Mouse (Mus musculus) kidney, embryonic 14.5 days (tissue): ENCODE results near the gene Cbll1. TPM values are rescaled to one million over a fixed set of nuclear protein-coding genes. Genes with fewer than 3 reads are reported as not detected.
"Not testable (repeated sequence)": the region's sequence is repeated elsewhere in the genome, so short reads cannot be mapped to it uniquely, and the experiment has no call there.

Experiments
- ATAC-seq: fragments of 200-750 bp; cut with Nextera tagmentation; 2 replicates; pipeline ENCODE4 v1.8.0; 2017; ENCODE audit warnings: moderate number of reproducible peaks, mild to moderate bottlenecking, moderate TSS enrichment, moderate library complexity; ENCODE audit not compliant: low FRiP score, low TSS enrichment
- H3K27ac ChIP-seq: fragments of 300-500 bp; sonication (generic); 2 replicates; pipeline ENCODE4 v1.5.1; 2014; ENCODE audit warnings: low read depth, mild to moderate bottlenecking, low read length, moderate library complexity, mixed read lengths
- H3K27me3 ChIP-seq: fragments of 300-500 bp; sonication (generic); 2 replicates; pipeline ENCODE4 v1.6.1; 2014; ENCODE audit warnings: mild to moderate bottlenecking, low read length; ENCODE audit not compliant: control insufficient read depth, insufficient read depth
- H3K36me3 ChIP-seq: fragments of 300-500 bp; sonication (generic); 2 replicates; pipeline ENCODE4 v1.6.1; 2014; ENCODE audit warnings: low read length, mixed read lengths; ENCODE audit not compliant: control insufficient read depth, insufficient read depth
- H3K4me1 ChIP-seq: fragments of 300-500 bp; sonication (generic); 2 replicates; pipeline ENCODE4 v1.6.1; 2014; ENCODE audit warnings: low read length, mixed read lengths; ENCODE audit not compliant: control insufficient read depth, insufficient read depth
- H3K4me2 ChIP-seq: fragments of 300-500 bp; sonication (generic); replicated peaks from 2 replicates; pipeline ENCODE4 v1.6.1; 2014; ENCODE audit warnings: low read depth, mild to moderate bottlenecking, low read length
- H3K4me3 ChIP-seq: fragments of 300-500 bp; sonication (generic); 2 replicates; pipeline ENCODE4 v1.5.1; 2014; ENCODE audit warnings: mild to moderate bottlenecking, low read length
- H3K9ac ChIP-seq: fragments of 300-500 bp; sonication (generic); 2 replicates; pipeline ENCODE4 v1.6.1; 2014; ENCODE audit warnings: low read depth, mild to moderate bottlenecking, low read length, moderate library complexity
- H3K9me3 ChIP-seq: fragments of 300-500 bp; sonication (generic); 2 replicates; pipeline ENCODE4 v1.6.1; 2016; ENCODE audit warnings: low read length; ENCODE audit not compliant: control insufficient read depth
- WGBS: fragments of 180-500 bp; shearing (Covaris S2); extraction: QIAGEN DNeasy Blood & Tissue Kit; methylation state at CpG from one replicate; pipeline ENCODE4 v1.1.7; 2014; 5-methylcytosine and 5-hydroxymethylcytosine counted together
- polyA plus RNA-seq: library from polyadenylated mRNA; unstranded; fragments of >200 nt; fragmentation: Nextera tagmentation; extraction: Ambion mirVana; gene quantifications from 2 replicates; pipeline ENCODE4 v1.2.1, GENCODE M21; 2014

Cbll1 gene
- polyA plus RNA-seq, 1 experiment from 2014 or later = 26.1 TPM

DNA sequence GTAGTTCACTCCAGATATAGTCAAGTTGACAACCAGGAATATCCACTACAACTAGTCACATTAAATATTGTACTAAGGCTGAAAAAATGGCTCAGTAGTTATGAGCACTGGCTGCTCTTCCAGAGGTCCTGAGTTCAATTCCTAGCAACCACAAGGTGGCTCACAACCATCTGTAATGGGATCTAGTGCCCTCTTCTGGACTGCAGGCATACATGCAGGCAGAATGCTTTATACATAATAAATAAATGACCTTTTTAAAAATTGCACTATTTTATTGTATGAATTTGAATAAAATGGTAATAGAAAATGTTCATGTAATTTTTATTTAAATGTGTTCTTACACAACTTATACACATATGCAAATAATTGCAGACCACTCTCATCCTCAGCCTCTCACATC, 3.8 kb upstream of the Cbll1 start:
- H3K27ac ChIP-seq = no peak overlapping the region
- no peaks in the 10 kb centered on the region for H3K9me3 ChIP-seq
- H3K4me1 ChIP-seq = peaks cover 4% of the 10 kb centered on the region
- no peak for ATAC-seq
- no peak overlapping the region for H3K4me2 ChIP-seq
- H3K36me3 ChIP-seq = no peaks in the 10 kb centered on the region
- H3K9ac ChIP-seq = no peak overlapping the region
- H3K27me3 ChIP-seq = no peaks in the 10 kb centered on the region
- no peak overlapping the region for H3K4me3 ChIP-seq

DNA sequence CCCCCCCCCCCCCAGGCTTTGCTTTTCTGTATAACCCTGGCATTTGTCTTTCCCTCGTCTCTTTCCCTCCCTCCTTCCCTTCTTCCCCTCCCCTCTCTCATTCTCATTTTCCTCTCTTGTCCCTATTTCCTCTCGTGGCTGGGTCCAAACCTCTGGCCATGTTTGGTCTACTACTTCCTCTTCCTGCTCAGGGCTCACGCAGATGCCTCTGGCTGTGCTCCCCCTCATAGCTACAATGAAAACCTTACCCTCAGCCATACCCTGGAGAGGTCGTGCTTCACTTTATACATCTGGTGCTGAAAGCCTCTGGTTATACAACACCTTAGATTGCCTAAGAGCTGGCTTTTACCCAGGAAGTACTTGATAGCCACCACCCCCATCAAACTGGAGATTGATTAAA, 1.9 kb upstream of the Cbll1 start:
- Histone ChIP-seq H3K27me3 (no peaks in the 10 kb centered on the region), H3K36me3 (no peaks in the 10 kb centered on the region), H3K9me3 (no peaks in the 10 kb centered on the region), H3K9ac (no peak overlapping the region), H3K27ac (no peak overlapping the region), H3K4me3 (no peak overlapping the region), H3K4me2 (no peak overlapping the region), H3K4me1 (peaks cover 10% of the 10 kb centered on the region)
- ATAC-seq = no peak
- 46% methylated on average over 4 of the region's 4 CpGs for WGBS

DNA sequence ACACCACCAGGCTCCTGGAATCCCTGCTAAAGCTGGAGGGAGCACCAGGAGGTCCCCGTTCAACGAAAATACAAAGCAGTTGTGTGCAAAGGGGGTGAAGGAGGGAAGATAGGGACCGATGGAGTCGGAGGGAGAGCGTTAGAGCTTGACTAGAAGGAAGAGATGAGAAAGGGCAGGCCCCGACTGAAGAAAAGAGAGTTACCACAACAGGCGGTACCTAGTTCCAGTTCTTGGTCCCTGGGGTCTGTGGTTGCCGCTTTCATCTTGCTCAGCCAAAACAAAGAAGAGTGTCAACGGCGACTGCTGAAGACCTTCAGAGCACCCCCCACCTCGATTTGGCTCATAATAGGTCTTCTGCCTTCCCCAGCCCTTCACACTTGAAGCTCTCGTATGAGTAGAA, 780 bp upstream of the Cbll1 start:
- no peaks in the 10 kb centered on the region for H3K9me3 ChIP-seq
- H3K9ac ChIP-seq = peak overlapping the region; percentile 79
- H3K27me3 ChIP-seq = no peaks in the 10 kb centered on the region
- no peaks in the 10 kb centered on the region for H3K36me3 ChIP-seq
- H3K4me1 ChIP-seq = peaks cover 10% of the 10 kb centered on the region
- 3% methylated on average over 12 of the region's 12 CpGs for WGBS
- H3K4me3 ChIP-seq = peak overlapping the region; percentile 65
- peak overlapping the region; percentile 49; the same call in 1 of the 2 replicates for H3K27ac ChIP-seq
- H3K4me2 ChIP-seq = peak overlapping the region; percentile 71
- ATAC-seq = no peak; the same call in 1 of the 2 replicates

DNA sequence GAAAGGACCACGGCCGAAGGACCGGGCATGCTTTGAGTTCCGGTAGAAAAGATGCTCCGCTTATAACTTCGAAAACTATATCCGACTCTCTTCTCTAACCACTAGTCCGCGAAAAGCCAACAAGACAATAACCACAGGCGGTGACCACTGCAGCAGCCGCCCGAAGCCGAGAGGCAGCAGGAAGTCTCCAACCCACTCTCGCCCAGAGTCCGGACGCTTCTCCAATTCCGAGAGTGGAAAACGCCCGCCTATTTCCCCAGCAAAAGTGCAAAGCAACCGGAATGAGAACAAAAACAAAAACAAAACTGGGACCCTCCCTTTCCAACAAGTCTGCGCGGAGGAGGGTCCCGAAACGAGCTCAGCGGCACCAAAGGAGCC, 491 bp downstream of the Cbll1 start:
- Histone ChIP-seq H3K4me1 (peaks cover 10% of the 10 kb centered on the region), H3K27me3 (no peaks in the 10 kb centered on the region), H3K4me2 (peak overlapping the region; percentile 74), H3K9ac (peak overlapping the region; percentile 79), H3K4me3 (peak overlapping the region; percentile 65), H3K36me3 (peaks cover 6% of the 10 kb centered on the region; the same call in 1 of the 2 replicates), H3K27ac (peak overlapping the region; percentile 66; the same call in 1 of the 2 replicates), H3K9me3 (no peaks in the 10 kb centered on the region)
- peak; percentile 20 for ATAC-seq
- under 1% methylated on average over 25 of the region's 25 CpGs for WGBS

DNA sequence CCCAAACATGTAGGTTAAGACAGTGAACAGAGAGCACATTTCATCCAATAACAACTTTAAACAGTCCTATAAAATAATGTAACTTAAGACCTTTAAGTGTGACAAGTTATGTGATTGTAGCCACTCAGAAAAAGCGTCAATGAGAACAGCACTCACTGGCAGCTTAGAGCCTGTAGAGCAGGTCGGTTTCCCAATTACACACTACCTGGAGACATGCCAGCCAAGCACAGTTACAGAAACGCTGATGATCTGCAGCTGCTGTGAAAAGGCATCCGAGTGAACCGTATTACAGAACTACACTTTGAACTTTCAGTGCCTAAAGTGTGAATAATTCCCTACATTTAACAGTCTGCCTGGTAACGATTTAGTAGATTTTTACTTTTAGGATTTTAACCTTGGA, 13.0 kb downstream of the Cbll1 start:
- Histone ChIP-seq H3K4me2 (no peak overlapping the region), H3K27ac (no peak overlapping the region), H3K4me1 (no peaks in the 10 kb centered on the region), H3K9me3 (no peaks in the 10 kb centered on the region), H3K36me3 (peaks cover 47% of the 10 kb centered on the region), H3K27me3 (no peaks in the 10 kb centered on the region), H3K4me3 (no peak overlapping the region), H3K9ac (no peak overlapping the region)
- WGBS = 80% methylated on average over 6 of the region's 6 CpGs
- ATAC-seq = no peak

DNA sequence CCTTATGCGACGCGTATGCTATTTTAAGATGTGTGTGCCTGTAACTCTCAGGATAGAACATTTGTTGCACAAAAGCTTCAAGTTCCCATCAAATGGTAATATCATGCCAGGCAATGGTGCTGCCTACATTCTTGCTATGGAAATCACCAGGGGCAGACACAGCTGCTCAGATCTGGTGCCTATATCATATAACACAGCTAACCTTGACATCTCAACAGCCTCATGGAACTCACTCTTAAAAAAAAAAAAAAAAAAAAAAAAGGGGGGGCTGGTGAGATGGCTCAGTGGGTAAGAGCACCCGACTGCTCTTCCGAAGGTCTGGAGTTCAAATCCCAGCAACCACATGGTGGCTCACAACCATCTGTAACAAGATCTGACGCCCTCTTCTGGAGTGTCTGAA, 21.2 kb downstream of the Cbll1 start:
- H3K4me1 ChIP-seq, H3K9me3 ChIP-seq, H3K36me3 ChIP-seq, H3K9ac ChIP-seq, H3K27me3 ChIP-seq, H3K27ac ChIP-seq, H3K4me2 ChIP-seq, ATAC-seq, H3K4me3 ChIP-seq: not testable (repeated sequence)
- 90% methylated on average over 4 of the region's 6 CpGs for WGBS

DNA sequence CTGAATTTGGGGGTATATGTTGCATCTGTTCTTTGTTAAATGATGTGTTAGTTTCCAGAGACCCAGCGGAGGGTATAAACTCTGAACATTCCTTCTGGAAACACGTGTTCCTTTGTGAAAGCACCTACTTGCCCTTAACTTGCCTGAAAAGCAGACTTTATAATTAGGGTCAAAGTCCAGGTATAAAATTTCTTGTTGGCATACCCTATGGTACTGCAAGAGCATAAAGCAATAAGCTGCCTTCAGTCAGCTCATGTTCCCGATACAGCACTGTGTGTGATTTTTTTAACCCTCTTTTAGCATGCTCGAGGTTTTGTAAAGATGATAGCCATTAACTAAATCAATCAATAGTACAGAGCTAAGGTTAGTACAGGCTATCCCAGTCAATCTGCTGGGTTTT, 36.8 kb downstream of the Cbll1 start:
- Histone ChIP-seq H3K4me1 (no peaks in the 10 kb centered on the region), H3K27me3 (no peaks in the 10 kb centered on the region), H3K9ac (no peak overlapping the region), H3K9me3 (no peaks in the 10 kb centered on the region), H3K27ac (no peak overlapping the region), H3K4me3 (no peak overlapping the region), H3K36me3 (no peaks in the 10 kb centered on the region), H3K4me2 (no peak overlapping the region)
- 77% methylated on average over 4 of the region's 4 CpGs for WGBS
- no peak for ATAC-seq

DNA sequence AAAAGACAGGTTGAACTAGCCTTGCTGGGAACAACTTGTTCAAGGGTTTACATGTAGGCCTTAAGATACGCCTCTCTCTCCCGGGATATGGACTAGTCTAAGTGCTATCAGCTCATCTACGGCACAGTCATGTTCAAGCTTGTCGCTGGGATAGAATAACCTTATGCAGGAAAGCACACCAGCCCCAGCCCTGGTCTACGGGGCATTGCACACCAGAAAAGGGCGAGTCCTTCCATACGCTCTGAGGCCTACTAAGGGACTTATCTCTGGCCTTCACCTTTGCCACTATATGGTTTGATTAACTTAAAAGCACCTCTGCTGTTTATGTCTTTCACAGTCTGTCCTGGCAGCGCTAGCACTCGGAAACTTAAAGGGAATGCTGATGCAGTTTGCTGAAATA, 38.0 kb downstream of the Cbll1 start:
- Histone ChIP-seq H3K9me3 (no peaks in the 10 kb centered on the region), H3K27me3 (no peaks in the 10 kb centered on the region), H3K36me3 (no peaks in the 10 kb centered on the region), H3K4me2 (no peak overlapping the region), H3K4me3 (no peak overlapping the region), H3K27ac (no peak overlapping the region), H3K9ac (no peak overlapping the region), H3K4me1 (no peaks in the 10 kb centered on the region)
- WGBS = 92% methylated on average over 9 of the region's 9 CpGs
- ATAC-seq = no peak

DNA sequence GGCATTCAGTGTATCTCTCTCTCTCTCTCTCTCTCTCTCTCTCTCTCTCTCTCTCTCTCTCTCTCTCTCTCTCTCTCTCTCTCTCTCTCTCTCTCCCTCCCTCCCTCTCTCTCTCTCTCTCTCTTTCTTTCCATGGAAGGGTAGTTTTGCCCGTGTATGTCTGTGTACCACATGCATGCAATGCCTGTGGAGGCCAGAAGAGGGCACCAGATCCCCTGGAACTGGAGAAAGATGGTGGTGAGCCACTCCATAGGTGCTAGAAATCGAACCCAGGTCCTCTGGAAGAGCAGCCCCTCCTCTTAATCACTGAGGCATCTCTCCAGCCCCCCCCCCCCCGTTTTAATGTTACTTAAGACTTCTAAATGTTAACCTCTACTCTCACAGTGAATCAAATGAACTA, 39.1 kb downstream of the Cbll1 start:
- not testable (repeated sequence) for H3K36me3 ChIP-seq, H3K4me3 ChIP-seq, H3K9me3 ChIP-seq, H3K4me2 ChIP-seq, H3K9ac ChIP-seq, H3K27me3 ChIP-seq, H3K27ac ChIP-seq, H3K4me1 ChIP-seq, ATAC-seq
- WGBS = 52% methylated on average over 3 of the region's 3 CpGs

DNA sequence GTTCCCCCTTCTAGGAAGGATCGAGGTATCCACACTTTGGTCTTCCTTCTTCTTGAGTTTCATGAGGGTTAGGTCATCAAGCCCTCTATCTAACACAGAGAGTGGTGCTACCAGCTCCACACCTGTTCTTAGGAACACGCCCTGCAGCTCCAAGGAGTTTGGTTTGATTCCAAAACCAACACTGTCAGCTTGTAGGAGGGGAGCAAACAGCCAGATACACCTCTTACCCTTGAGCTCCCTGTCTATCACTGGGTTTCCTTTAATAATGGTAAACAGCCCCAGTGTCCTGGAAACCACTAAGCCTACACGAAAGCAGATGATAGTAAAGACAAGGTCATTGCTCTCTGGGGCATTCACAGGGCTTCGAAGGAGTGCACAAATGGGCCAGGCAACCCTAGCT, 40.9 kb downstream of the Cbll1 start:
- H3K27ac ChIP-seq = no peak overlapping the region
- H3K9me3 ChIP-seq = no peaks in the 10 kb centered on the region
- no peaks in the 10 kb centered on the region for H3K27me3 ChIP-seq
- whole genome bisulfite sequencing = 64% methylated on average over 4 of the region's 4 CpGs
- no peak overlapping the region for H3K4me3 ChIP-seq
- H3K36me3 ChIP-seq = no peaks in the 10 kb centered on the region
- no peak overlapping the region for H3K9ac ChIP-seq
- H3K4me2 ChIP-seq = no peak overlapping the region
- H3K4me1 ChIP-seq = no peaks in the 10 kb centered on the region
- ATAC-seq = no peak
